Mouse (Mus musculus) urinary bladder, postnatal 25 days (tissue): Measurements from ENCODE around the gene Pigs.

Source experiments
- DNase-seq: peaks from one replicate; pipeline ENCODE4 v3.0.0; 2022; ENCODE audit warnings: low spot score

Pigs gene

DNA sequence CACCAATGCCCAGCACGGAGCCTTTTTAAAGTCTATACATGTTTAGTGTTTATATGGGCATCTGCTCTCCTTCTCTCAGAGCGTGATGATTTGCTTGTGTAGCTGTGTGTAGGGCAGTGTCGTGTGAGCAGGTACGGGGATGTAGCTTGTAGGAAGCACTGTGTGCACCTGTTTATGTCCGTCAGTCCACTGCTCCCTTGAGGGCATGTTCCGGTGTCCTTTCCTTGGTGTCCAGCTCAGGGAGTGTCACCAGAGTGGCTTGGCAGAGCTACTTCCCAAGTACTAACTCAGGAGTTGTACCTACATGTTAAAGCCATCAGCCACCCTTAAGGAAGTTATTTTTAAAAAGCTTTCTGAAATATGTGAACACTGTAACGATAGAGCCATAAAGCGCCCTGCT, 8.8 kb downstream of the Pigs start:
- no peak for DNase-seq

DNA sequence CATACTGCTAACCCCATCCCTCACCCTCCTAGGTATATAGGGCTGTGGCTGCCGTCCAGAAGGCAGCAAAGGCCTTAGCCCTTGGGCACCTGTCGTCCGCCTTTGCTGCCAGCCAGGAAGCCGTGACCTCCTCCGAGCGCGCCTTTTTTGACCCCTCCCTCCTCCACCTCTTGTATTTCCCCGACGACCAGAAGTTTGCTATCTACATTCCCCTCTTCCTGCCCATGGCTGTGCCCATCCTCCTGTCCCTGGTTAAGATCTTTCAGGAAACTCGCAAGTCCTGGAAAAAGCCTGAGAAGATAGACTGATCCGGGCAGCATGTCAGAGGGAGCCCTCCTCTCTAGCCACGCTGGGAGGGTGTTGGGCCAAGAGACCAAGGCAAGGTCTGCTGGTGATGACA, 13.5 kb downstream of the Pigs start:
- DNase-seq, result no peak

DNA sequence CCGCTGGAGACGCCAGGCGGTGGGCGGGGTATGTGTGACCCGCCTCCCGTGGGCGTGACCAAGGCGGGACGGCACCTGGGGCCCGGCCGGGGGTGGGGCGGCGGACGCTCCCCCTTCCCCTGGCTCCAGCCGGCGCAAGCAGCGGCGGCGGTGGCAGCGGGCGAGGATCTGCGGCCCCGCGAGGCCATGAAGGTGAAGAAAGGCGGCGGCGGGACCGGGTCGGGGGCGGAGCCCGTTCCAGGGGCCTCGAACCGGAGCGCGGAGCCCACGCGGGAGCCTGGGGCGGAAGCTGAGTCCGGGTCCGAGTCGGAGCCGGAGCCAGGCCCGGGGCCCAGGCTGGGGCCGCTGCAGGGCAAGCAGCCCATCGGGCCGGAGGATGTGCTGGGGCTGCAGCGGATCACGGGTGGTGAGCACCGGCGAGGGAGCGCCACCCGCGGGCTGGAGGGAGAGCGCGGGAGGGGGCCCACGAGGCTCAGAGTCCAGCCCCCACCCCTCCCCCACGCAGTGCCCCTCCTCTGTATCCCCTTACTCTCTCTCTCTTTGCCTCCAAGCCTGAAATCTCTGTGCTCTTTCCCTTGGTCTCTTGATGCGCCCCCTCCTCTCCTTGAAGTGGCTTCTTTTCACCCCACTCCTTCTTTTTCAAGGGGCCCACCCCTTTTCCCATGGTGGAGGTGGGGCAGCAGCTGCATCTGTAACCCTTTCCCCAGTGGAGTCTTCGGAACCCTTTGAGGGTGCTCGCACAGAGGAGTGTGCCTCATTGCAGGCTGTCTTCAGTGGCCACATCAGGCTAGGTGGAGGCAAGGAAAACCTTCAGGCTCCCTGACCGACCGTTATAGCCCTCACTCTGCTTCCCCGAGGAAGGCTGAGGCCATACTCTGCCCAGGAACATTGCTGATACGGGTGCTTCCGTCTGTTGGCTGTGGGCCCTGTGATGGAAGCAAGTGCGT, 15.4 kb downstream of the Pigs start, which contains the start of gene Unc119:
Gene Unc119 (plus strand): TSS at position 102 of the 947 bp plus-strand sequence.
- DNase-seq, result peak; percentile 78

DNA sequence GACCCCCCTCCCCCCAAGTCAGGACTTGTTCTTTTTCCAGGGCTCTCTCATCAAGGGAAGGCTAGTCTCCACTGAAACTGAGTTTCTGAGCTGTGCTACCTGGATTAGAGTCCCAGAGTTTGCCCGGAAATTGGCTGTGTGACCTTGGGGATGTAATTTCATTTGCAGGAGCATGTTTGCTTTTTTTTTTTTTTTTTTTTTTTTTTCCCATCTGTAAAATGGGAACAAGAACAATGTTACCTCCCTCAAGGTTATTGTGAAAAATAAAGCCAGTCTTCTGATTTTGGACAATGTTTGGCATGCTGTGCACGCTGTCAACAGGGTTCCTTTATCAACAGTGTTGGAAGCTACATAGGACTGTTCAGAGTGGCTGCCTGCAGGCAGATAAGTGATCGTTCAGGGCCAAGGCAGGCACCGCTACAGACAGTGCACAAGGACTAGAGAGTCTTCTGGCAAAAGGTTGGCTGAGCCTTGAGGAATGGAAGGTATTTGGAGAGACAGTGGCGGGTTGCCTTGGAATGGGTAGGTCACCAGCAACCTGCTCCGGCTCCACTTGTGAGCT, 16.2 kb downstream of the Pigs start:
- DNase-seq, result no peak

DNA sequence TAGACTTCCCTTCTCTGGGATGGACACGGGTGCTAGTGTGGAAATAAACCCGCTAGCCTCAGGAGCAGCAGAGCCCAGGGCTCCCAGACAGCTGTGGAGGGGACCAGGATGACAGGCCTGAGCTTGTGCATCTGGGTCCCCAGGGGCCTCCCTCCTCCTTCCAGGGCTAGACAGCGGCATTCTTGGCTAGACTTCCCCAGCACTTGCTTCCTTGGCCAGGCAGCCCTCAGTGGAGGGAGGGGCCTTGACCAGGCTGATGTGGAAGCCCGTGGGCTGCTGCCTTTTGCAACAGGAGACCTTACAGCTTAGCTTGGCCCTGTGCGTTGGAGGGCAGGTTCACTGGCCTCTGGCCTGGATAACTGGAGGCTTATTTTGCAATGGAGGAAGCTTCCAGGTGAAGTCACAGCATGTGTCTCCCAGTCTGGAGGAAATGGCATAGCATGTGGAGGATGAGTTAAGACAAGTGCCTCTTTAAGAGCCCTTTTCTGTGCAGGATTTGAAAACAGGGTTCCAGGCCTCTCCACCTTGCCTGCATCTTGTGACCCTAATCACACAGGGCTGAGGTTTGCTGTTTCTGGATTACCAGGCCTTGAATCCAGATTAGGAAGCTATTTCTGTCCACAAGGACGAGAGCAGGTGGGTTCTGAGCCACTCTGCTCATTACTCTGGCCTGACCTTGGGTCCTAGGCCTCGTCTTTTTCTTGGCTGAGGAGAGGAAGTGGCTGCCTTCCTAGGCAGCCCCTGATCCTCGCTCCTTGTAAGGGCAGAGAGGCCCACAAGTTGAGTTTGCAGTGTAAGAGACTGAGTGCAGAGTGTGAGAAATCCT, 16.9 kb downstream of the Pigs start:
- no peak for DNase-seq

DNA sequence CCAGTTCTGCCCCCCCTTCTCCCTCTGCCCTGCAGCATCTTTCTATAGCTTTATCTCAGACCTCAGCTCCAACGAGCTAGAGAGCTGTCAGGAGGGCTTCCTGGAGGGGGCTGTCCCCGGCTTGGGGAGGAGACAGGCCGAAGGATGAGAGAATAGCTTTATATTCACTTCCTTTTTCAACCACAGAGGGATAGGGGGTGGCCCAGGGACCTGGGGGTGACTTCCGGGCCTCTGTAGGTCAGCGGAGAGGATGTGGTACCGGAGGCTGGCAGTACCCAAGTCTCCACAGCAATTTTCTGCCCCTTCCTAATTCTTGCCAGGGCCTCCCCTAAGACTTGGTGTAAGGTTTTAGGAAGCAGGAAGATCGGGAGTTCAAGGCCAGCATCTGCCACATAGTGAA, 17.6 kb downstream of the Pigs start:
- no peak for DNase-seq

DNA sequence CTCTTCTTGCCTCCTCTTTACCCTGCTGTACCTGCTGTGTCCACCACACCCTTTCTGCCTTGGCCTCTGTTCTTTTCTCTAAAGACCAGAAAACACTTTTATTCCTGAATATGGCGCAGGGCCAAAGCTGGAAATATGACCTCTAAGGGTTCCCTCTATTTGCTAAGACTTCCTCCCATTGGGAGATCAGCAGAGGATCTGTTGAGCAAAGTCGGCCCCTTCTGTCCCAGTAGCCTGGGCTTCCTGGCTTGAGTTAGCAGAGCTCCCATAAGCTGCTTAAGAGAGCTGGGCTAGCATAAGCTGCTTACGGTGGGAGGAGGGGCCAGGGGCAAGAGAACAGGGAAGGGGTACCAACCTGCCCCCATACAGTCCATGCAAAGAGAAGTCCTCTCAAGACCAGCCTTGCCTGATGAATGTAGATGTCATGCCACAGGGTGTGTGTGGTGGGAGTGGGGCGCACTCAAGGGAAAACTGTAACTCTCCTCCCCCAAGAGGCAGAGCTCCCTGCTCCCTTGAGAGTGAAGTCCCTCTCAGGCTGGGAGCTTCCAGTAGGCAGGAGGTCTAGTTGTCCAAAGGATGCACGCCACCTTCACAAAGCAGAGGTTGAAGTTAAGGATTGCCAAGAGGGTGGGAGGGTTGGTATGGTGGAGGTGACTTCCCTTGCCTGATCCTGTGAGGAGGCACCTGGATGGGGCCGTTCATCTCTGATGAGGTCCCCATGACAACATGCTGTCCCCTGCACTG, 18.3 kb downstream of the Pigs start:
- DNase-seq, result no peak

DNA sequence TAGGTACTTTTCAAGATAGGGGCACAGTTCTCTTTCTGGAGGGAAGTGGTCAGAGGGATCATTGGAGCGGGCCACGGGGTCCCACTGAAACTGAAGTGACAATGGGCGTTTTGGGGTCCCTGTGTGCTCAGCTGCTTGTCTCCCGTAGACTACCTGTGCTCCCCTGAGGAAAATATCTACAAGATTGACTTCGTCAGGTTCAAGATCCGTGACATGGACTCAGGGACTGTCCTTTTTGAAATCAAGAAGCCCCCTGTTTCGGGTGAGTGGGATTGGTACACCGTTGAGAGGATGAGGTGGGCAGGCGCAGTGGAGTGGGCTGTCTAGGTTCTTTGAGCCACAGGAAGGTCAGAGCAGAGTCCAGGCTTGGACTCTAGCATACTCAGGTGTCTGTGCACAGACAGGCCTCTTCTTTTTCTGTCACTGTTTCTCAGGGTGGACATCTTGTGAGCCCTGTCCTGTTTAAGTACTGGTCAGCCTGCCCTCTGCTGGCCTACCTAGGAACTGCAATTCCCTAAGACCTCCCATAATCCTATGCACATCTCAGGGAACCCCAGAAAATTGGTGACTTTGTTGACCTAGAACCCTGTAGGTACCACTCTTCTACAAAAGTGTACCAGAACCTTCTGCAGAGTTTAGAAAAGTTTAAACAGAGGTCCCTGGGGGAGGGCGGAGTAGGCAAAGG, 19.0 kb downstream of the Pigs start:
- peak; percentile 69 for DNase-seq

DNA sequence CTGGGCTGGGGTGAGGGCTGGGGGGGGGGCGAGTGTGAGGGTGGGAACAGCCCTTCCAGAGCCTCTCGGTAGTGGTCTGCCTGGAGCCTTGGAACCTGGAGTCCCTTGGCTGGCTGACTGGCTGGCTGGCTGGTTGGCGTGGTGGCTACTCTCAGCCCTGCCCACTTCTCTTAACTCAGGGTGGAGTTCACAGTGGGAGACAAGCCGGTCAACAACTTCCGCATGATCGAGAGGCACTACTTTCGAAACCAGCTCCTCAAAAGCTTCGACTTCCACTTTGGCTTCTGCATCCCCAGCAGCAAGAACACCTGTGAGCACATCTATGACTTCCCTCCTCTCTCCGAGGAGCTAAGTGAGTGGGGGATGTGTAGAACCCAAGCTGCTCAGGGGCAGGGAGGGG, 19.7 kb downstream of the Pigs start:
- DNase-seq, result no peak

DNA sequence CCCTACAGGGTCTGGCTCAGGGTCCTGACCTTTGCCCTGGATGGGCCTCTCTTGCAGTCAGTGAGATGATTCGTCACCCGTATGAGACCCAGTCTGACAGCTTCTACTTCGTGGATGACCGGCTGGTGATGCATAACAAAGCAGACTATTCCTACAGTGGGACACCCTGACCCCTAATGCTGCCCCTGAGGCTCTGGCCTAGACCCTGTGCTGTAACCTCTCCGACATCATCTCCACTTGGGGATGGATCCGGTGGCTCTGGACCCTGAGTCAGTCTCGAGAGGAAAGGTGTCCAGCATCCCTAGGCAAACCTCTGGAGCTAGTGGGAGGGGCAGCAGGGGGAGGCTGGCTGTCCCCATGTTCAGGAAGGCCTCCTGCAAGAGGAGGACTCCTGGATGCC, 20.3 kb downstream of the Pigs start:
- no peak for DNase-seq

DNA sequence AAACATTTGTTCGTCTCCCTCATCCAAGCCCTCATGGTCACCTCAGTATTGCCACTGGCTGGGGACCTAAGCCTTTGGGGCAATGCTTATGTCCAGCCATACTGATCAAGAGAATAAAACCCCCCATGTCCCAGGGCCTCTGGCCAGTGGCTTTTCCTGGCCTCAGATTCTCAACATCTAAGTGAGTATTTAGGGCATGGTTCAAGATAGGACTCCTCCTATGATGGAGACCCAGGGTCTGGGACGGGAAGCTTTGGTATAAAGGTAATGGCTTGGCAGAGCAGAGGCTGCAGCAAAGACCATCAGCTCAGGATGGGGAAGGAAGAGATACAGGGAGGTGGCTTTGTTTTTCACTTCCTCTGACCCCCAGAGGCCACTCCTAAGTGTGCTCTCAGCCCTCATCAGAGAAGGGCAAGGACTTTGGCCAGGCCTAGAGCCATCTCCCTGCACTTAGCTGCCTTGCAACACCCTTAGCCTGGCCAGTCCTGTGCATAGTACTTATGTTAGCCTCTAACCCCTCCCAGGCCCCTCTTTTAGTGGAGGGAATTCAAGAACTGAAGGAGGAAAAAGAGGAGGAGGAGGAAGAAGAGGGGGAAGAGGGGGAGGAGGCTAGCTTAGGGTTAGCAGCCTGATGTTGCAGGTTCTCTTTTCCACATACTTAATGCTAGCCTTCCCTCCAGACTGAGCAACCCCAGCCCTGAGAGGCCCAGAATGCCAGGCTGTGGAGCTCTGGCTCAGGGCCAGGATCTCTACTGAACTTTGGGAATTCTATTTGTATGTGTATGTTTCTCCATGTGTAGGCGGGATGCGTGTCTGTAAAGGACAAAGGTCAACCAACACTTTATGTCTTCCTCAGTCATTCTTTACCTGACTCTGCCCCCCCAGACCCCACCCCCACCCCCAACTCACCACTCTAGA, 21.5 kb downstream of the Pigs start:
- DNase-seq, result no peak

DNA sequence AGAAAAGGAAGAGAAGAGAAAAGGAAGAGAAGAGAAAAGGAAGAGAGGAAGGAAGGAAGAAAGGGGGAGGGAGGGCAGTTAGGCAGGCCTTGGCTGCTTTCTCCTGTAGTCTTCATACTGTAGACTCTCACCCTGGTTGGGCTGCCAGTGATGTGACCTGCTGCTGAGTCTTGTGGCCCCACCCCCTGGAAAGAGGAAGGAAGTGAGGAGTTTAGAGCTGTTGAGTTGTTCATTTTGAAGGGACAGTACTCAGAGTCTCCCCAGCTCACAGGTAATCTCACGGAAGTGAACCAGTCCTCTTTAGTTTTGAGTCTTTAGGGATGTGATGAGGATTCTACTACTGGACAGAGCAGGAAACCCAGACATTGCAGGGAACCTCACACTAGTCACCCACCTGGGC, 24.9 kb downstream of the Pigs start:
- DNase-seq, result no peak

DNA sequence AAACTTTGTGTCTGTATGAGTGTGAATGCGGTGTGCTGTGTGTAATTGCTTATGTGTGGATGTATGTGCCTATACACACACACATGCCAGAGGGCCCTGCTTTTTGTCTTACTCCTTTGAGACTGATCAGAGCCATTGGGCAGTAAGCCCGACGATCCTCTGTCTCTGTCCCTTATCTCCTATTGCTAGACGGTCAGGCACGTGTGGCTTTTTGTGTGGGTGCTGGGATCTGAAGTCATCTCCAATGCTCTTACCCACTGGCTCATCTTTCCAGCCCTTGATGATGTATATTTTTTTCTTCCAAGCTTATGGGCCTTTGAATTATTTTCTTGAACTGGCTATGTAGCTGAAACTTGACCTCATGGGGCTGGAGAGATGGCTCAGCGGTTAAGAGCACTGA, 26.7 kb downstream of the Pigs start:
- DNase-seq, result no peak

DNA sequence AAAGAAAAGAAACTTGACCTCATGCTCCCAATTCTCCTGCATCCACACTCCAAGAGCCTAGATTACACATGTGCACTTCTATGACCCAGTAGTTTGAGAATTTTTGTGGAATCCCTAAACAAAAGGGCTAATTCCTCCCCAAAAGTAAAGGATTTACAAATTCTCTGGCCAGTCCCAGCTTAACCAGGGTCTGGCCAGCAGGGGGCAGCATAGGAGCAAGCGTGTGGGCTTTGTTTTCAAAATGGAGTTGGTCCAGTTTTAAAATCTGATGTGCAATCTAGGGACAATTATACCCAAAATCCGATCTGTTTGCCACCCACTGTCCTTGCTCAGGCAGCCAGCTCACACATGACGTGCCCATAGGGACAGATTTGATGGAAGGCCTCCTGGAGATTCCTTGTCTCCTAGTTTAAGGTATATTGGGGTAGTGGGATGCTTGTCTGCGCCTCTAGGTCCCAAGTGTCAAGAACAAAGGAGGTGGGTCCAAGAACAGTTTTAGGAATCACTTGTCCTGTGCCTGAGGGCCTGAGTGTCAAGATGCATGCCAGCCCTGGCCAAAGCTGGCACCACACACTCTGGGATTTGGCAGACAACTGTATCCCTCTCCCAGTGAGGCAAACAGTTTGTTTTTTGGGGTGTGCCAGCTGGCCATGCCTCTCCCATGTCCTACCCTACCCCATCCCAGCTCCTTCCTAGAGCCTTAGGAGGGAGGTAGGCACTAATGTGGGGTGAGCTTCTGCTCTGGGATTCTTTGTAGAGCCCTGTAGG, 27.4 kb downstream of the Pigs start:
- DNase-seq, result peak; percentile 79

DNA sequence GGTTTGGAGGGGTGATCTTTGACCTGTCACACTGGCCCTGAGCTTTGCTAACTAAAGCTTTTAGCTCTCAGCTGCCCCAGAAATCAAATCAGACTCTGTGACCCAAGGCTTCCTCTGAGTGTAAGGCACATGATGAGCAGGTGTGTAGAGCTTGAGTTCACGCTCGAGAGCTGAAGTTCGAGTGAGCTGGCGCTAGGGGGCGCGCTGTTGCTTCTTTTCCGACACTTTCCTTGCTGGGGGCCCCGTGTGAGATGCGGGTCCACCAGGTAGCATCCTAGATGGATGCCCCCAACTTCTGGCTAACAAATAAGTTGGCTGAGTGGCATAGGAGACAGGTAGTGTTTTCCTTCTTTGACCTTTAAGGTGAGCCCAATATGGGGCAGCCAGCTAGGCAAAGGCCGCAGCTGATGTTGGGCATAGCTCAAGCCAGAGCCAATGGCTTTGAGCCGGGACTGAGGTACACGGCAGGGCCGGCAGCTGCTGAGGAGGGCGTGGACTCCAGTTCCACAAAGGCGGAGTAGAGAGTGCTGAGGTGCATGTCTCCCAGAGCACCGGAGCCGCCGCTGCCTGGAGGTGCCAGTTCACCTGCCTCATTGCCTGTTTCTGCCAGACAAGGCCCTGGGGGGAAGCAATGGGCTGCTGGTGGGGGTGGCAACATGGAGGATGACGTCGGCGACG, 30.3 kb downstream of the Pigs start:
- DNase-seq, result no peak

DNA sequence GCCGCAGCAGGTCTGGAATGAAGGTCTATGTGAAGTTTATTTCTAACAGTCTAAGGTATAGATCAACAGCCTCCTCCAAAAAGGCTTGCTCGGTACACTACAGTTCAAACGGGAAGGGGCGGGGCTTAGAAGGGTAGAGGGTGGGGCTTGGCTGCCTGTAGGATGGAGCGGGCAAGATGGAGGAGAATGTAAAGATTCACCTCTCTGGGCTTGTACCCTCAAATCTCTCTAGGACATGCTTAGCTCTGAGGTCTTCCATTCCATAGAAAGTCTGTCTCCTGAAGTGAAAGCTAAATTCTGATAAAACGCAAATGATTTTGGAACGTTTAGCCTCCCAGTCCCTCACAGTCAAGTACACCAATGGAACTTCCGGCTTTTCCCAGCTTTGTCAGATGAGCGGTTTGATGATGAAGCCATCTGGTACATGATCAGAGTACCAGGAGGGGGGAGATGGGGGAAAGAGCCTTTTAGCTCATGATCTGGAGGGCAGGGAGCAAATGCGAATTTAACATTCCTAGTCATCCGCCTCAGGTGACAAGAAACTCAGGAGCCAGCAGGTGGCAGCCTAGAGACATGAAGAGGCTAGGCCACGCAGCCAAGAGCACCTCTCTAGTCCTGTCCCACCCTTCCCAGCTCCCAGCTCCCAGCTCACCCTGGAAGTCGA, 32.0 kb downstream of the Pigs start:
- peak; percentile 73 for DNase-seq

DNA sequence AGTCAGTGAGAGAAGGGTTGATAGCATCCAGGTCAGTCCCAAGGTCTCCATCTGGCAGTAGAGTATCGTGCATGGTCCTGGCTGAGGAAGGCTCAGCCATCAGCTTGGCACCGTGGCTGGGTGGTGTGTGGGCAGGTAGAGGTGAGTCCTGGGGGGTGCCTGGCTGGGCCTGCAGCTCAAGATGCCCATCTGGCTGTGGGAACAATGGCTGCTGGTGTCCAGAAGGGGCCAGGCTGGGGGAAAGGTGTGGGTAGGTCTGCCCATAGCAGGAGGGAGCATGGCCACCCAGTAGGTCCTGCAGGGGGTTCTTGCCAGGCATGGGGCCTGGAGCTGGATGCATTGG, 32.5 kb downstream of the Pigs start:
- no peak for DNase-seq

DNA sequence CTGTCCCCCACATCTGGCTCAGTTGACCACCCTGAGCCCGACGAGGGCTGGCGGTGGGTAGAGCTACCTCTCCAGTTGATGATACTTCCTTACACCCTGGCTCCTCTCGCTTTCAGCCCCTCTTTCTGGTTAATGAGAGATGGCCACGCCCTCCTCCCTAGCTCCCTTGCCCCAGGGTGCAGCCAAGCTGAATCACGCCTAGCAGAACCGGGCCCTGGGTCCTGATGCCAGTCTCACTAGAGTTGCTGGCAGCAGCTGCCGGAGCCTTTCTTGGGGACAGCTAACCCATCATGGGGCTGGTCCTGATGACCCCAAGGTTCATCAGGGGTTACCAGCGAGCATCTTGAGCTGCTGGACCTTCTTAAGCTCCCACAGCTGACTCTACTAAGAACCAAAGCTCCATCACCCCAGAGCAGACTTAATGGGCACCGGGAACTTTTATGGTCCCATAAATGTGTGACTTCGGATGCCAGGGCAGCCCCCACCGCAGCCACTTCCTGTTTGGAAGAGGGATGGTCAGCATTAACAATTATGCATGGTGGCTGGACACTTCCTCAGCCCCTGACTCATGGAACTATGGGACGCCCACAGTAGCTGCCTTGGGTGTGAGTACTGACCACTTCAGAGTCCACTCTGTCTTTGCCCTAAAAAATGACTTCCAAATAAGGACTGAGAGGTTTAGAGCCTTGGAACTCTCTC, 35.2 kb downstream of the Pigs start:
- no peak for DNase-seq
